Mouse (Mus musculus) adrenal gland, postnatal 10 days (tissue): ENCODE measurements around the gene Gosr2. TPM values are rescaled to one million over a fixed set of nuclear protein-coding genes. Genes with fewer than 3 reads are reported as not detected.
A peak's percentile ranks its signal among the peaks of the same experiment; 100 is the strongest.

ENCODE experiments used
- DNase-seq: peaks from one replicate; pipeline ENCODE4 v3.0.0; 2021; ENCODE audit warnings: mixed read lengths
- total RNA-seq, 2 experiments: library from RNA; stranded (reverse); gene quantifications; 2 replicates each; pipeline ENCODE4 v1.2.3; 2021

Gene Gosr2
- total RNA-seq, 2 experiments from 2014 or later = 64.3 to 72.7 TPM

- no peak for DNase-seq
These were observed 49.6 kb downstream of the Gosr2 start for GRCm38 (mm10) chr11:103647921-103648620.

- no peak for DNase-seq
These were observed 51.4 kb downstream of the Gosr2 start for GRCm38 (mm10) chr11:103646301-103646700.

GRCm38 (mm10) chr11:103645731-103646130, 52.0 kb downstream of the Gosr2 start:
- DNase-seq = no peak

- DNase-seq = no peak
These were observed 54.5 kb downstream of the Gosr2 start for GRCm38 (mm10) chr11:103643211-103643610.

GRCm38 (mm10) chr11:103639407-103639946, 58.2 kb downstream of the Gosr2 start:
- peak; percentile 72 for DNase-seq

- DNase-seq = no peak
These were observed 58.9 kb downstream of the Gosr2 start, which contains the start of gene Lyzl6 for GRCm38 (mm10) chr11:103638790-103639189. Gene Lyzl6, minus strand, starts transcription at chr11:103638890.

GRCm38 (mm10) chr11:103636261-103636660, 61.4 kb downstream of the Gosr2 start:
- no peak for DNase-seq

GRCm38 (mm10) chr11:103635481-103635880, 62.2 kb downstream of the Gosr2 start:
- DNase-seq = no peak

GRCm38 (mm10) chr11:103634806-103635205, 62.9 kb downstream of the Gosr2 start:
- DNase-seq = no peak

GRCm38 (mm10) chr11:103627453-103627852, 70.2 kb downstream of the Gosr2 start:
- DNase-seq = no peak

Other genes with a start within 250 kb of the Gosr2 start
- gene Lrrc37a, start 193.3 kb downstream of the Gosr2 start, total RNA-seq = not detected
- gene Gm884, start 76.8 kb downstream of the Gosr2 start, total RNA-seq = not detected
- not detected for gene Lyzl6, start 59.0 kb downstream of the Gosr2 start, total RNA-seq
- gene Rprml, start 48.3 kb downstream of the Gosr2 start, total RNA-seq = under 1 TPM in 1 of 2 experiments, not detected in 1; 0.45 TPM
- under 1 TPM; 0.12 to 0.39 TPM for gene Wnt9b, start 51.9 kb upstream of the Gosr2 start, total RNA-seq
- under 1 TPM in 1 of 2 experiments, not detected in 1; 0.15 TPM for gene Wnt3, start 76.3 kb upstream of the Gosr2 start, total RNA-seq